Mouse (Mus musculus) intestine, embryonic 16.5 days (tissue): ENCODE data around the gene Atp6v1e2. TPM values are rescaled to one million over a fixed set of nuclear protein-coding genes. Genes with fewer than 3 reads are reported as not detected.

Experiments used
- ATAC-seq: fragments of 200-750 bp; cut with Nextera tagmentation; 2 replicates; pipeline ENCODE4 v1.8.0; 2017; ENCODE audit warnings: moderate TSS enrichment, moderate library complexity
- H3K27ac ChIP-seq: fragments of 300-500 bp; sonication (generic); 2 replicates; pipeline ENCODE4 v1.5.1; 2014; ENCODE audit warnings: mild to moderate bottlenecking, low read length
- H3K27me3 ChIP-seq: fragments of 300-500 bp; sonication (generic); replicated peaks from 2 replicates; pipeline ENCODE4 v1.6.1; 2014; ENCODE audit warnings: low read length, control low read depth, mixed read lengths; ENCODE audit not compliant: control insufficient read depth, insufficient read depth
- H3K36me3 ChIP-seq: fragments of 300-500 bp; sonication (generic); 2 replicates; pipeline ENCODE4 v1.6.1; 2014; ENCODE audit warnings: low read length, control low read depth; ENCODE audit not compliant: control insufficient read depth, insufficient read depth
- H3K4me1 ChIP-seq: fragments of 300-500 bp; sonication (generic); 2 replicates; pipeline ENCODE4 v1.6.1; 2014; ENCODE audit warnings: low read length, control low read depth, mixed read lengths; ENCODE audit not compliant: control insufficient read depth, insufficient read depth
- H3K4me2 ChIP-seq: fragments of 300-500 bp; sonication (generic); 2 replicates; pipeline ENCODE4 v1.6.1; 2014; ENCODE audit warnings: low read depth, low read length, control low read depth
- H3K4me3 ChIP-seq: fragments of 300-500 bp; sonication (generic); 2 replicates; pipeline ENCODE4 v1.5.1; 2014; ENCODE audit warnings: mild to moderate bottlenecking, low read length
- H3K9ac ChIP-seq: fragments of 300-500 bp; sonication (generic); 2 replicates; pipeline ENCODE4 v1.6.1; 2014; ENCODE audit warnings: low read depth, low read length
- H3K9me3 ChIP-seq: fragments of 300-500 bp; sonication (generic); 2 replicates; pipeline ENCODE4 v1.6.1; 2016; ENCODE audit warnings: low read length, control low read depth; ENCODE audit not compliant: control insufficient read depth
- WGBS: fragments of 180-500 bp; shearing (Covaris S2); extraction: QIAGEN DNeasy Blood & Tissue Kit; methylation state at CpG from one replicate; pipeline ENCODE4 v1.1.7; 2014; 5-methylcytosine and 5-hydroxymethylcytosine counted together
- polyA plus RNA-seq: library from polyadenylated mRNA; unstranded; fragments of >200 nt; fragmentation: Nextera tagmentation; extraction: Ambion mirVana; gene quantifications from 2 replicates; pipeline ENCODE4 v1.2.1, GENCODE M21; 2015

The Atp6v1e2 gene
- polyA plus RNA-seq, 1 experiment from 2014 or later, result 0.13 TPM

GRCm38 (mm10) chr17:86978496-86978895 lies 30.8 kb upstream of the Atp6v1e2 start:
- no peak for ATAC-seq
- H3K9me3 ChIP-seq, result no peaks in the 10 kb centered on the region
- WGBS, result 85% methylated on average over 6 of the region's 6 CpGs
- H3K4me2 ChIP-seq, result no peak overlapping the region
- H3K4me1 ChIP-seq, result peaks cover 6% of the 10 kb centered on the region
- no peak overlapping the region for H3K9ac ChIP-seq
- peaks cover 3% of the 10 kb centered on the region; the same call in 1 of the 2 replicates for H3K36me3 ChIP-seq
- no peak overlapping the region for H3K27ac ChIP-seq
- H3K4me3 ChIP-seq, result no peak overlapping the region
- H3K27me3 ChIP-seq, result no peaks in the 10 kb centered on the region

GRCm38 (mm10) chr17:86976387-86976786 lies 28.7 kb upstream of the Atp6v1e2 start:
- H3K36me3 ChIP-seq, result peaks cover 3% of the 10 kb centered on the region; the same call in 1 of the 2 replicates
- no peaks in the 10 kb centered on the region for H3K9me3 ChIP-seq
- H3K9ac ChIP-seq, result no peak overlapping the region
- H3K4me1 ChIP-seq, result no peaks in the 10 kb centered on the region
- no peak overlapping the region for H3K4me3 ChIP-seq
- ATAC-seq, result no peak
- no peaks in the 10 kb centered on the region for H3K27me3 ChIP-seq
- H3K4me2 ChIP-seq, result no peak overlapping the region
- no peak overlapping the region for H3K27ac ChIP-seq
- 73% methylated on average over 10 of the region's 10 CpGs for WGBS

DNA sequence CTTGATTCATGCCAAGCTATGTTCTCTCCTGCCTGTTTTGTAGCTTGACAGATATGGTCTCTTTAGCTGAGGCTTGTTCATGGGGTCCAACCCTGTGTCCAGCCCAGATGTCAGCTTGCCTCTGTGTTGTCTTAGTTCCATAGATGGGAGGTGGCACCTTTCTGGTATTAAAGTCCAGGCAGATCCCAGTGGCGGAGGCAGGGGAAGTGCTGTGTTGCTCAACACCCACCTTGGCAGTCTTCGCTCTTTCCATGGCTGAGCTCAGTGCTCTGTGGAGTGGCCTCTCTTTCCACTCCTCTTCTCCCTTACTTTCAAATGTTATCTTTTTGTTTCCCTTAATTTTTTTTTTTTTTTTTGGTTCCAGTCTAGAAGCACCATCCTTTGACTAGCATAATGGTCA lies 25.4 kb upstream of the Atp6v1e2 start:
- no peaks in the 10 kb centered on the region; the same call in 1 of the 2 replicates for H3K4me1 ChIP-seq
- no peak overlapping the region for H3K4me3 ChIP-seq
- no peaks in the 10 kb centered on the region for H3K27me3 ChIP-seq
- H3K36me3 ChIP-seq, result no peaks in the 10 kb centered on the region; the same call in 1 of the 2 replicates
- H3K9ac ChIP-seq, result no peak overlapping the region
- no peak overlapping the region for H3K27ac ChIP-seq
- H3K9me3 ChIP-seq, result no peaks in the 10 kb centered on the region
- no peak overlapping the region for H3K4me2 ChIP-seq
- WGBS, result 82% methylated on average over 2 of the region's 2 CpGs
- ATAC-seq, result 0 out of 2 replicates have a peak, but pooled peaks have one; percentile 36

GRCm38 (mm10) chr17:86971860-86972259 lies 24.2 kb upstream of the Atp6v1e2 start:
- WGBS, result 92% methylated on average over 7 of the region's 7 CpGs
- H3K4me1 ChIP-seq, result no peaks in the 10 kb centered on the region; the same call in 1 of the 2 replicates
- no peaks in the 10 kb centered on the region; the same call in 1 of the 2 replicates for H3K36me3 ChIP-seq
- no peaks in the 10 kb centered on the region for H3K9me3 ChIP-seq
- H3K27ac ChIP-seq, result no peak overlapping the region
- ATAC-seq, result no peak
- H3K27me3 ChIP-seq, result no peaks in the 10 kb centered on the region
- H3K9ac ChIP-seq, result no peak overlapping the region
- H3K4me3 ChIP-seq, result no peak overlapping the region
- no peak overlapping the region for H3K4me2 ChIP-seq

DNA sequence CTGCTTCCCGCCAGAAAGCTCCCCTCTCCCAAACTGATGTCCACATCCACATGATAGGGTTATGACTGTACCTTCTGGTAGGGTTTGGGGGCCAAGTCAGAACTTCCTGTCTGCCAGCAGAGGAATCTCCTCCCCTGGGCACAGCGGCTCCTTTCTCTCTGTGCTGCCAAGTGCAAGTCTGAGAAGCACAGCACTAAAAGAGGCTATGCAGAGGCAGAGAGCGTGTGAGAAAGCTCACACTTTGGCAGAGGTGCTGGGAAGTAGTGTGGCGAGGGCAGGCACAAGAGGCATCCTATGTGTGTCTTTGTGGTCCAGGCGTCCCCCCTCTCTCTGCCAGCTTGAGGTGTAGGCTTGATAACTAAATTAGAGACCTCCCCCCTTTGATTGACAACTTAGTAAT lies 23.3 kb upstream of the Atp6v1e2 start:
- no peak overlapping the region for H3K4me2 ChIP-seq
- H3K36me3 ChIP-seq, result no peaks in the 10 kb centered on the region; the same call in 1 of the 2 replicates
- H3K27me3 ChIP-seq, result no peaks in the 10 kb centered on the region
- 84% methylated on average over 5 of the region's 5 CpGs for WGBS
- no peak for ATAC-seq
- H3K4me1 ChIP-seq, result peaks cover under 1% of the 10 kb centered on the region; the same call in 1 of the 2 replicates
- H3K27ac ChIP-seq, result no peak overlapping the region
- no peak overlapping the region for H3K9ac ChIP-seq
- H3K9me3 ChIP-seq, result no peaks in the 10 kb centered on the region
- no peak overlapping the region for H3K4me3 ChIP-seq

DNA sequence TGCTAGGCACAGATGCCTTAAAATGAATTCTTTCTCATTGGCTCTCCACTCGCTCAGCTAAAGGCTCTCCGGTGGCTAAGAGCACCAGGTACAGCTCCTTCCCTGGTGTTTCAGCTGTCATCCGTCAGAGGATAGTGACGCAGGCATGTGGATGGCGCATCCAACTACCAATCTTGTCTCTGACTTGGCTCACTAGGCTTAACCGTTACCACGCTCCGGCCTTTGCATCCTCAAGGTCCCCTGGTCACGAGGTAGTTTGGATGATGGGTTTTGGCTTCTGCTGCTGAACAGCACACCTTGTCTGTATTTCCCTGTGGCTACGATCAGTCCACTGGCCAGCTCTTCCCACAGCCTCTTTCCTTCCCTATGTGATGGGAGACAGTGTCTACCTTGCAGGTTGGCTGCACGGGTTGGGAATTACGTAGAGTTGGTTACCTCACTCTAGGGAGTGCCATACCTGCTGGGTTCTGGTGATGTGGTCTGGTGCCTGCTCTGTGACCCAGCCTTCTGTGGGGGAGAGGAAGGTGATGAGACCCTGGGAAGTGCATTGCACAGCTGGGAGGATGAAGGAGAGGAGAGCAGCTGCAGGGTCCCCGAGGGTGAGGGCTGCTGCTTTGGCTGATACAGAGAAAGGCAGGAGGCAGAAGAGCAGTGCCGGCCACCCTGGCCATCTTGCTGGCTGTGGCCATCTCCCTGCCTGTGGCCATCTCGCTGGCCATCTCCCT lies 22.5 kb upstream of the Atp6v1e2 start:
- Histone ChIP-seq H3K4me2 (no peak overlapping the region), H3K9me3 (no peaks in the 10 kb centered on the region), H3K9ac (no peak overlapping the region), H3K27ac (no peak overlapping the region), H3K4me1 (peaks cover 7% of the 10 kb centered on the region), H3K27me3 (no peaks in the 10 kb centered on the region), H3K4me3 (no peak overlapping the region), H3K36me3 (no peaks in the 10 kb centered on the region; the same call in 1 of the 2 replicates)
- ATAC-seq, result no peak
- 90% methylated on average over 15 of the region's 15 CpGs for WGBS

DNA sequence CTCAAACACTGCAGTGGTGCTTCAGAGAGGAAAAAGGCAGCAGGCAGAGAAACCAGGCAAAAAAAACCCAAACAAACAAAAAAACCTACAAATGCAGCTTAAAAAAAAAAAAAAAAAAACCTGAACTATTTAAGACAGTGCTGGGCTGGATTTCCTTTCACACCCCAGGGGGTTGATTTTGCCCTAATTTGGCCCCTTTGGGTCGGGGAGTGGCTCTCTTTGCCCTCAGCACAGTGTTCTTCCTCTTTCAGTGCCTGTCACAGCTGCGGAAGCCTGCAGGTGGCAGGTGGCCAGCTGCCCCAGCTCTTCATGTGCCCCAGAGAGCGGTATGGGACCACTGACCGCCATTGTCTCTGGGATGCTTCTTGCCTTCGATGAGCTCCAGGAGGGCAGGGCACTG lies 21.9 kb upstream of the Atp6v1e2 start:
- Histone ChIP-seq H3K27me3 (no peaks in the 10 kb centered on the region), H3K36me3 (no peaks in the 10 kb centered on the region; the same call in 1 of the 2 replicates), H3K9ac (no peak overlapping the region), H3K4me1 (peaks cover 13% of the 10 kb centered on the region), H3K4me3 (no peak overlapping the region), H3K27ac (no peak overlapping the region), H3K4me2 (no peak overlapping the region), H3K9me3 (no peaks in the 10 kb centered on the region)
- no peak for ATAC-seq
- 79% methylated on average over 5 of the region's 5 CpGs for WGBS

- Histone ChIP-seq H3K4me3 (no peak overlapping the region), H3K27ac (no peak overlapping the region), H3K27me3 (no peaks in the 10 kb centered on the region), H3K9ac (no peak overlapping the region), H3K36me3 (no peaks in the 10 kb centered on the region; the same call in 1 of the 2 replicates), H3K4me2 (no peak overlapping the region), H3K4me1 (peaks cover 21% of the 10 kb centered on the region), H3K9me3 (no peaks in the 10 kb centered on the region)
- 91% methylated on average over 5 of the region's 5 CpGs for WGBS
- ATAC-seq, result no peak
Measured at GRCm38 (mm10) chr17:86968581-86968980, 20.9 kb upstream of the Atp6v1e2 start.

GRCm38 (mm10) chr17:86967536-86968525 lies 20.1 kb upstream of the Atp6v1e2 start:
- Histone ChIP-seq H3K9me3 (no peaks in the 10 kb centered on the region), H3K4me2 (no peak overlapping the region), H3K27me3 (no peaks in the 10 kb centered on the region), H3K4me1 (peaks cover 21% of the 10 kb centered on the region), H3K4me3 (no peak overlapping the region), H3K36me3 (no peaks in the 10 kb centered on the region; the same call in 1 of the 2 replicates), H3K27ac (no peak overlapping the region), H3K9ac (no peak overlapping the region)
- ATAC-seq, result no peak
- WGBS, result 78% methylated on average over 10 of the region's 10 CpGs
